In the genomic region with DNA sequence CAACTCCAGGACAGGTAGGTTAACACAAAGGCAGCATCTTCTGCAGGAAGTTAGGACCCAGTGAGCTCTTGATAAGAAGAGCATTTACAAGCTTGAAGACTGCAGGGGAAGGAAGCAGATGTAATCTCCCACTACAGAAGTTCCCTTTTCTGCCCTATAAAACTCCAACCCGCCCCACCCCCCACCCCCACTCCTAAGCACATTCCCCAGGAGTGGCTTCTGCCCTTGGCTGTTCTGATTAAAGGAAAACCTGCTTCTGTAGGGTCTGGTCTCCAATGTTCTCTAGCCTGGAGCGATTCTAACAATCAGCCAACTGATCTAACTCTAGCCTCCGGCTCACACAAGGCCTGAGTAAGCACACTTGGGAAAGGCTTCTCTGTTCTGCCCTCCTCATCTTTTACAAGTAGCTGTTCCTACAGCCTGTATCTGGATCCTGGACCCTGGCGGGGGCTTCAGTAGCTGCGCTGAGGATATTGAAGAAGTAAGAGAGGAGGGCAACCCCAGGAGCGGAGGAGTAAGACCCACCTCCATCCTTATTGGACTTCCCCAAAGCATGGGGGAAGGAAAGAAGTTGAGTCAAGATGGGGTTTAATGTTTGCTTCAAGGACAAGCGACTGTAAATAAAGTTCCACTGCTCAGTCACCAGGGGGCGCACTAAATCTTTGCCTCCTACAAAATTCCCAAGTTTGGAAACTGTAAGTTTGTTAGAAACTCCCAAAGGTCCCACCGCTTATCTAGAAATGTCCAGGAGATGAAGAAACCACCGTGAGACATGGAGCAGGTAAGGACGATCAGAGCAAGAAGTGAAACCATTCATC, we compare ENCODE assay signal across 9 mouse cellular contexts. TPM values are rescaled to one million over a fixed set of nuclear protein-coding genes. Genes with fewer than 3 reads are reported as not detected.
A peak's percentile ranks its signal among the peaks of the same experiment; 100 is the strongest.
DNase-seq lines count a peak whose midpoint lies in the region; TF ChIP-seq lines count a peak whose summit lies in the region.
"Had no signal": no experiment of that assay in that cellular context is flagged by ENCODE, and none has a peak within 500 bp of the region (broad histone marks: within the 10 kb centered on the region; RNA-seq: fewer than 3 reads in every experiment).

No protein-coding gene starts in this region.

- H3K79me2 ChIP-seq in macrophage (ENCODE audit: inconsistent target), result no peaks in the 10 kb centered on the region

- TF ChIP-seq CTCF in ES-Bruce4 (IDR thresholded peaks at IDR 0.05; ENCODE audit: low read depth, low read length), result peak; percentile 19
- TF ChIP-seq CTCF in spleen, adult 2 months (IDR thresholded peaks at IDR 0.05; ENCODE audit: extremely low read depth, insufficient read depth, insufficient read length, insufficient replicate concordance), result peak; percentile 24; the same call in 1 of the 2 replicates

- H3K9ac ChIP-seq in ES-Bruce4 (ENCODE audit: low read depth, poor library complexity, severe bottlenecking), result peak overlapping the region; percentile 25; the same call in 1 of the 2 replicates
- H3K9ac ChIP-seq: neural tube, embryonic 12.5 days had no signal

- DNase-seq in adrenal gland, adult (ENCODE audit: inconsistent age in 2 of 2, low spot score in 1 of 2), result peak; percentile 49 to 82
- DNase-seq in adrenal gland, adult 8-10 months, result no peak
- peak; percentile 39 for DNase-seq in cerebellum, adult 8-10 months
- peak; percentile 40 to 73 for DNase-seq in heart, adult 18-20 months
- DNase-seq in layer of hippocampus, postnatal 14 days (ENCODE audit: low spot score in 2 of 2), result peak; percentile 37 to 41
- peak in 1 of 2 experiments; percentile 13 for DNase-seq in spleen, adult 2 months (ENCODE audit: low read depth in 1 of 2, low spot score in 2 of 2)

- no peaks in the 10 kb centered on the region for H3K9me3 ChIP-seq in ES-Bruce4 (replicated peaks; ENCODE audit: control insufficient read depth, insufficient read depth, low read length, poor library complexity, severe bottlenecking)
- H3K9me3 ChIP-seq: neural tube, embryonic 12.5 days had no signal

- H3K4me1 ChIP-seq in ES-Bruce4 (ENCODE audit: control insufficient read depth, insufficient read depth, low read length), result no peaks in the 10 kb centered on the region
- no peaks in the 10 kb centered on the region for H3K4me1 ChIP-seq in spleen, adult 2 months (ENCODE audit: control insufficient read depth, insufficient read depth, insufficient read length)

- no peaks in the 10 kb centered on the region for H3K36me3 ChIP-seq in ES-Bruce4 (ENCODE audit: control insufficient read depth, insufficient read depth, low read length, poor library complexity, severe bottlenecking)
- H3K36me3 ChIP-seq in macrophage (ENCODE audit: inconsistent target), result no peaks in the 10 kb centered on the region
- no peaks in the 10 kb centered on the region for H3K36me3 ChIP-seq in spleen, adult 2 months (ENCODE audit: control insufficient read depth, insufficient read depth, low read length)
- H3K36me3 ChIP-seq: neural tube, embryonic 12.5 days had no signal

- 4% methylated on average over 11 of the region's 11 CpGs for WGBS in macrophage (ENCODE audit: missing documents)
- WGBS in spleen, adult 2 months, result 12% methylated on average over 11 of the region's 11 CpGs

- H3K4me3 ChIP-seq in ES-Bruce4 (ENCODE audit: low read depth, low read length) (0 out of 2 replicates have a peak overlapping the region, but pooled peaks have one; percentile 14), macrophage (ENCODE audit: inconsistent target) (peak overlapping the region; percentile 23)
- no peak overlapping the region for H3K4me3 ChIP-seq in spleen, adult 2 months (ENCODE audit: extremely low read depth, insufficient read depth, insufficient read length)
- H3K4me3 ChIP-seq: neural tube, embryonic 12.5 days had no signal

- no peak for TF ChIP-seq POLR2A in ES-Bruce4 (IDR thresholded peaks at IDR 0.05; ENCODE audit: insufficient read depth, low read length)
- TF ChIP-seq POLR2A in spleen, adult 2 months (IDR thresholded peaks at IDR 0.05; ENCODE audit: low read depth, low read length), result no peak

- H3K27ac ChIP-seq in ES-Bruce4 (ENCODE audit: insufficient read depth, low read length) (peak overlapping the region; percentile 53; the same call in 1 of the 2 replicates), macrophage (peak overlapping the region; percentile 95)
- peak overlapping the region; percentile 51 for H3K27ac ChIP-seq in spleen, adult 2 months (ENCODE audit: insufficient read depth, low read length)
- H3K27ac ChIP-seq: neural tube, embryonic 12.5 days had no signal

- H3K27me3 ChIP-seq in ES-Bruce4 (ENCODE audit: control insufficient read depth, insufficient read depth, low read length, poor library complexity, severe bottlenecking), result no peaks in the 10 kb centered on the region
- no peaks in the 10 kb centered on the region for H3K27me3 ChIP-seq in spleen, adult 2 months (ENCODE audit: control insufficient read depth, insufficient read depth, low read length)
- H3K27me3 ChIP-seq: neural tube, embryonic 12.5 days had no signal

- no peak for TF ChIP-seq EP300 in ES-Bruce4 (IDR thresholded peaks at IDR 0.05; ENCODE audit: insufficient read depth, low read depth, low read length)

RNA-seq across cellular contexts. Expression of gene Creg2, which starts 36.6 kb away (rescaled TPM):
- total RNA-seq in adrenal gland, adult 8-10 months (2022), result under 1 TPM; 0.41 to 0.83 (median 0.55) TPM
- polyA plus RNA-seq in ES-Bruce4 (2011; ENCODE audit: insufficient read depth, insufficient read length, low read depth, missing spikeins) (not detected in 2 replicates), macrophage (2018) (2.5 to 4.1 TPM (median 2.7 TPM) in 3 replicates)
- total RNA-seq in heart, adult 18-20 months (2021), result under 1 TPM in 1 of 2 experiments, not detected in 1; 0.05 TPM
- 10 to 100 TPM; 66.6 to 68.0 TPM for total RNA-seq in layer of hippocampus, postnatal 14 days (2021)
- 1 to 10 TPM in 8 of 26 experiments, under 1 TPM in 18; 0.18 to 2.2 (median 0.68) TPM for total RNA-seq in macrophage (2018; cell fraction: chromatin; rRNA removed)
- 1 to 10 TPM; 2.3 to 5.3 (median 3.8) TPM for total RNA-seq in macrophage (2018; cell fraction: cytosol; rRNA removed)
- 1 to 10 TPM in 24 of 26 experiments, under 1 TPM in 2; 0.41 to 5.3 (median 2.3) TPM for total RNA-seq in macrophage (2018; cell fraction: nucleus; rRNA removed)
- 0.05 and 0.07 TPM in 2 replicates for polyA plus RNA-seq in spleen, adult 2 months (2012; rRNA removed)

RNA-seq across cellular contexts. Expression of gene Rnf149, which starts 37.5 kb away (rescaled TPM):
- total RNA-seq in adrenal gland, adult 8-10 months (2022), result 10 to 100 TPM; 42.9 to 56.9 (median 49.2) TPM
- 25.4 and 35.4 TPM in 2 replicates for polyA plus RNA-seq in ES-Bruce4 (2011; ENCODE audit: insufficient read depth, insufficient read length, low read depth, missing spikeins)
- 10 to 100 TPM in 1 of 2 experiments, 1 to 10 TPM in 1; 8.6 to 10.8 TPM for total RNA-seq in heart, adult 18-20 months (2021)
- 10 to 100 TPM; 28.1 to 31.0 TPM for total RNA-seq in layer of hippocampus, postnatal 14 days (2021)
- 1,000 to 10,000 TPM in 4 of 26 experiments, 100 to 1,000 TPM in 22; 207 to 1,734 (median 562) TPM for total RNA-seq in macrophage (2018; cell fraction: chromatin; rRNA removed)
- 100 to 1,000 TPM; 103 to 307 (median 139) TPM for total RNA-seq in macrophage (2018; cell fraction: cytosol; rRNA removed)
- 100 to 1,000 TPM; 181 to 676 (median 390) TPM for total RNA-seq in macrophage (2018; cell fraction: nucleus; rRNA removed)
- polyA plus RNA-seq in macrophage (2018), result 117 to 167 TPM (median 137 TPM) in 3 replicates
- 15.5 and 20.8 TPM in 2 replicates for polyA plus RNA-seq in spleen, adult 2 months (2012; rRNA removed)

Comparison
In these comparisons a context has a peak if more than half of its experiments do, and no peak if none do; other contexts are left out.
1. RNA of gene Creg2, which starts 36.6 kb away (total RNA-seq): 66.6 to 68.0 TPM in layer of hippocampus, postnatal 14 days; 0.41 to 0.83 TPM in adrenal gland, adult 8-10 months and 0.05 TPM in heart, adult 18-20 months; every median in the first group is over 10 times any median in the second.
2. Peak in every context shown above with its lines, with median percentiles within 50 percentile points of each other: H3K27ac ChIP-seq.